Mouse (Mus musculus) cerebellum, adult 11 months (tissue): ENCODE results near the gene Foxj3.
"Not testable (repeated sequence)": the region's sequence is repeated elsewhere in the genome, so short reads cannot be mapped to it uniquely, and the experiment has no call there.

ENCODE experiments used
- DNase-seq: peaks from one replicate; pipeline ENCODE4 v3.0.0; 2022

Gene Foxj3

DNA sequence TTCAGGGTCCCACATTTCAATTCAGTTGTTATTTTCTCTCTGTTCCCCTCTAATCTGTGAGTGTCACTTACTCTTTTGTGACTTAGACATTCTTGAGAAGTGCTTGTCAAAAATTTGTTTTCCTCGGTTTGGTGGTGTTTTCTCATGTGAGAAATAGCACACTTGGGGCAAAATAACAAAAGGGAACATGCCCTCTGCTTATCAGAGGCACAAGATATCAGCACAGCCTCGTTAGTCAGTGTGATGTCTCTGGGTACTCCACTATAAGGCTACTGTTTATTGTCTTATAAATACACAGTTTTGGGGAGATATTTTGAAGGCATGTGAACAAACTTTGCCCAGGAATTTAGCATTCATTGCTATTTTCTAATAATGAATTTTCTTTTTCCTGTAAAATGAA lies 37.7 kb downstream of the Foxj3 start:
- no peak for DNase-seq

- DNase-seq = no peak
Measured at GRCm38 (mm10) chr4:119575459-119575858, 38.7 kb downstream of the Foxj3 start.

DNA sequence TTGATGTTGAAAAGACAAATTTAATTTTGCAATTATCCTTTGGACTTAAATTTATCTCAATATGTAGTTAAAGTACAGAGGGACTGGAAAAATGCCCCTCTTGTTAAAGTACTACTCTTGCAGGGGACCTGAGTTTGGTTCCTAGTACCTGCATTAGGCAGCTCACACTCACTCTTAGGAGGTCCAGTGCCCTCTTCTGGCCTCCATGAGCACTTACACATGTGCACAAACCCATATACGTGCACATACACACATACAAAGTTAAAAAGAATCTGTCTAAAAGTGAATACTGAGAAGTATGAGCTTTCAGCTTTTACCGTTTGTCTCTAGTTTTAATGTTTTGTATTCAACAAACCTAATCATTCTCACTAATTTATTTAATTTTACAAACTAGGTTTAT lies 51.2 kb downstream of the Foxj3 start:
- no peak for DNase-seq

DNA sequence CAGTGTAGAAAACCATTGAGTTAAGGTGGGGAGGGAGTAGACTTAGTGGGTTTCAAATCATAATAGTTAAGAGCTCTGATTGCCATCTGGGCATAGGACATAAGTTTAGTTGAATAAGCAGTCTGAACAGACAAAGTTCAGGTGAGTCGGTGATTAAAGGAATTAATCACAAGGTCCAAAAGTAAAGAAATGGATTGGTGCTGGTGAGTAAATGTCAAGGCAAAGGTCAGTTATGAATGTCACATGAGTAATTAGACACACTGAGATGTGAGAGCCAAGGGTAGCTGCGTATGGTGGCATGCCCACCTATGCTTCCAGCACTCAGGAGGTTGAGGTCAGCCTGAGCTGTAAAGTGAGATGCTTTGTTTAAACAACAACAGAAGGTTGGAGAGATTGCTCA lies 52.6 kb downstream of the Foxj3 start:
- DNase-seq = no peak

DNA sequence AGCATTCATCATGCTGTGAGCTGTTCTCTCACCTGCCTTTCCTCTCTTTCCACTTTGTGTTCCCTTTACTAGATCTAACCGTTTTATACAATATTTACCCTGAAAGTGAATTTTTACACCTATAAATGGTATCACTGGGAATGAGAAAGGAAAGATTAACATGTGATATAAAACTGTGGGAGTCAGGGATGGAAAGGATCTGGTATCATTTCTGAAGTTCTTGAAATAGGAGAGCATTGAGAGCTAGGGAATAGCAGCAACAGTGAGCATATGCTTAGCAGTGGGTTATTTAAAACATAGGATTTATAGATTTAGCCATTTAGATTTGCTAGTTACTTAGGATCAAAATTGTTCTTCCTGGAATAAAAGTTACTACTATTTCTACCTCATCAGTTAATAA lies 53.2 kb downstream of the Foxj3 start:
- no peak for DNase-seq

DNA sequence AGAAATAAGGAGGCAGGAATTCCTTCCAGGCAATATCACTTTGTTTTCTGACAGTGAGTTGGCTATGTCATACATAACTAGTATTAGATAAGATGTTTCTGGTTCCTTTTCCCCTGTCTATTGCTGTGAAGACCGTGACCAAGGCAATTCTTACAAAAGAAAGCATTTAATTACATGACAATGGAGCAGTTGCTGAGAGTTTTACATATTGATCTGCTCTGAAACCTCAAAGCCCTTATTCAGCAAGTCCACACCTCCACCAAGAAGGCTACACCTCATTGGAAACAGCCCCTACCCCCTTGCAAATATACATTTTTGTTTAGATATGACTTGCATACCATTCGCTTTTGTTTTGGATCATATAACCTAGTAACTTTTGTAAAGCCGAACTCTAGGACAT lies 55.7 kb downstream of the Foxj3 start:
- DNase-seq = no peak

- no peak for DNase-seq
Measured at GRCm38 (mm10) chr4:119594331-119594730, 57.5 kb downstream of the Foxj3 start.

DNA sequence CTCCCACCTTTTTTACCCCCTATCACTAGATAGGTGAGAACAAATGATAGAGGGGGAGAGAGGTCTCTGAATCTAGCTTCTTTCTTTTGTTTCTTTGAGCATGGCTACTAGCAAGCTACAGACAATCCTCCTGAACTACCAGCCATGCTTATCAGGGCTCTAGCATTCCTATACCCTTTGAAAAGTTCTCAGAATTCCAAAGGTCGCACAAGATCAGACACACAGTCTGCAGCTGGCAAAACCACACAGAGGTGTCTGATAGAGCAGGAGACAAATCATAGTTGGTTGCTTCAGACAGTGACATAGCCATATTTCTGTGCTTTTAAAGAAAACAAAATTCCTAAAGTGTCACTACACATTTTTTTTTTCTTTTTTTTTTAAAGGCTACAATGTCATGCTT lies 62.8 kb downstream of the Foxj3 start:
- no peak for DNase-seq

GRCm38 (mm10) chr4:119609488-119609887 lies 72.7 kb downstream of the Foxj3 start:
- no peak for DNase-seq

DNA sequence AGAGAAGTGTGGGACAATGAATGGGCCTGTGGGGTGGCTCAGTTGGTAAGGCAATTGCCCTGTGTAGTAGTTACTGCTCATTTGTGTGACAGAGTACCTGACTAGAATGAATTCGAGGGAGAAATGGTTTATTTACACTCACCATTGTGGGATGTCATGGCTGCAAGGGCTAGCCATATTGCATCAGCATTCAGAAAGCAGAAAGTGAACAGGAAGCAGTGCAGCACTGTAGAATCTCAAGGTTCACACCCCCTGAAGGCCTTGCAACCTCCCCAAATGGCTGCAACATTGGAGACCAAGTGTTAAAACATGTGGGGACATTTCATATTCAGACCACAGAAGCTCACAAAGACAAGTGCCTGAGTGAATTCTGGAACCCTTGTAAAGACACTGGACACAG lies 77.3 kb downstream of the Foxj3 start:
- no peak for DNase-seq

GRCm38 (mm10) chr4:119614724-119615123 lies 77.9 kb downstream of the Foxj3 start:
- DNase-seq = no peak

DNA sequence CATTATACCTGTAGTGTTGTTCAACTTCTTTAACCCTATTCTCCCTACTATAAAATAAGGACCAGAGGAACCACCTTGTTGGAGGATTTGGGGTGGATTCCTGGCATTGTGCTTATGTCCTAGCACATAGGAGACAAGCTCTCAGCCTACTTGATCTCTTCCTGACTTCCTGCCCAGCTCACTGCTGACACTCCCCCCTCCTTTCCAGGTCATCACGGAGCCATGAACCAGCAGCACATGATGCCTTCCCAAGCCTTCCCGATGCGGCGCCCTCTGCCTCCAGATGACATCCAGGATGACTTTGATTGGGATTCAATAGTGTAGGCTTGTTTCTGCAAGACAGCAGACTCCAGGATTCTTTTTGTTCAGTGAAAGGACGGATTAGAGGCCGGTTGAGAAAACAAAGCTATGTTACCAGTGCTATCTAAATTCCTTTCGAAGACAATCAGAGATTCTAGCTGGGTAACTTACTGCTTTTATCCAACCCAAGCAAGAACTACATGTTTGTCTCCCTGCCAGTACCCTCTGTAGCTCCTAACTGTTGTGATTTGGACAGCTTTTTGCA lies 89.4 kb downstream of the Foxj3 start:
- no peak for DNase-seq

DNA sequence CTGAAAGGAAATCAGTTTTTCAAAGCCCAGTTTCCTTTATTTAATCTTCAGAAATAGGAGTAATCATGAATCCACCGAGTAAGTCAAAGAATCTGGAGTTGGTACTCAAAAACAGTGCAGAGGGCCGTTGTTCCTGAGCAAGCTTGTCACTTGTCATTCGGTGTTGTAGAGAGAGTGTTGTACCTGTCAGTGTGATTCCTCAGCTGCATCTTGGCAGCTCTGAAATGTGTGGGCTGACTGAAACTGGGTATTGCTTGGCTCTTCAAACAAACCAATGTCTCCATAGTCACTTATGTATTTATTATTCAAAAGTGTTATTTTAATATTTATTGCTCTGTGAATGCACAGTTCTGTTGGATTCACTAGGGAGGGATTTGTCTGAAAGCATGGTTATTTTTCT lies 90.1 kb downstream of the Foxj3 start:
- DNase-seq = no peak

- no peak for DNase-seq
Measured at GRCm38 (mm10) chr4:119627317-119627716, 90.5 kb downstream of the Foxj3 start.

GRCm38 (mm10) chr4:119628363-119628762 lies 91.6 kb downstream of the Foxj3 start:
- not testable (repeated sequence) for DNase-seq

- DNase-seq = no peak
Measured at GRCm38 (mm10) chr4:119631115-119631919, 94.5 kb downstream of the Foxj3 start.

DNA sequence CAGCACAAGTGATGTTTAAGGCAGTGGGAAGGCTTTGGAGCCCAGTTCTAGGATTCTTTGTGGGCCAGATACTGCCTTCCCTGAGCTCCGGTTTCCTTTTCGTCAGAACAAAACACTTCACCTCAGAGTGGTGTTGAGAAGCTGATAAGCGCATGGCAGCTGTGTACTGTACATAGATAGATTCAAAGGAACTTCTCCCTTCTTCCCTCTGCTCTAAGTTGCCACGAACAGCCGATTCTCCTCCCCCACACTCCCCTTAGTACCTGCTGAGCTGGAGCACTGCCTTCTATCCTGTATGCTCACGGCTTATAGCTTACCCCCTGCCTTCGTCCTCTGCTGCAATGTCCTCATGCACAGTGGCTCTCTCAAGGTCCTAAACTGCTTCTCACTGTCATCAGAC lies 95.9 kb downstream of the Foxj3 start:
- DNase-seq = no peak

- no peak for DNase-seq
Measured at GRCm38 (mm10) chr4:119633342-119633741, 96.5 kb downstream of the Foxj3 start.

DNA sequence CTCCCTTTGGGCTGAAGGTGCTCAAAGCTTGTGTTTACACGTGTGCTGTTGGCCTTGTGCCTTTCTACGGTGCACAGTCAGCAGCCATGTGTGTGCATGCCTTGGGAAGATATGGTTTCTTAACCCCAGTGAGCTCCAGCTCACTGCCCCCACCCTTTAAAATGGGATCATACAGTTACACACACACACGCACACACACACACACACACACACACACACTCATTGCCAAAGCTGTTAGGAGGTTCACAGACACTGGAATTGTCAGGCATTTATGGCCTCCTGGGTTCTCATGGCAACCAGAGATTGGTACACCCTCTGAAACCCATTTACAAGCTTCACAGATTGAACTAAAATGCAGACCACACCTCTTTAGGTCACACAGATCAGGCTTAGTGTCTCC lies 97.1 kb downstream of the Foxj3 start:
- no peak for DNase-seq

- no peak for DNase-seq
Measured at GRCm38 (mm10) chr4:119634908-119635660, 98.3 kb downstream of the Foxj3 start.

DNA sequence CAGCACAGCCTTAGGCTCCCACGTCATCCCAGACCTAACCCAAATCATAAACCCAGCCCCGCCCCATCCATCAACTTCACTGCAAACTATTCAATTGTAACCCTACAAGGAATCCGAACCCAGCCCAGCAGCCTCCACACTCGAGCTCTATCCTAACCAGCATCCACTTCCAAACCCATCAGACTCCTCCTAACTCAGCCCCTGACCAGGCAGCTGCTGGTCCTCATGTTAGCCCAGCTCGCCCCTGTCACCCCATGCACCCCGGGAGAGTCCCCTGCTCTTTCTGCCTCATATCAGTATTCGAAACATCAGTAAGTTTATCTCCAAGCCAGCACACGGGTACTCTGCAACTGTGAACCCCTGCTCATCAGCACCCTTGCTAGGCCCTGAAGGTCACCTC lies 98.9 kb downstream of the Foxj3 start:
- DNase-seq = no peak

DNA sequence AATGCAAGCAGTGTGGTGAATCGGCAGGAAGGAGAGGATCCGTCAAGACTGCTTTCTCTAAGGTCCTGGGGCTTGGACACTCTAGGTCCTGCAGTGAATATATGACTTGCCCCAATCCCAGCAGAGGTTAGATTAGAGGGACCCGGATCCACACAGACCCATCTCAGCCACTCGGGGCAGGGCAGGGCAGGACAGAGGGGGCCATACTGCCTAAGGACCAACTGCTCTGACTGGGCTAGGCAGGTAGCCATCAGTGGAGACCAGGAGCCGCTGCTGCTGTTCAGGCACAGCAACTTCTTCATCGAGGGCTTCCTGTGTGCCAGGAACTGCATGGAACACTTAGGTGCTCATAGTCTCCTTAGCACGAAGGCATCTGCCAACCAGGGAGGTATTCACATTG lies 99.9 kb downstream of the Foxj3 start:
- no peak for DNase-seq

DNA sequence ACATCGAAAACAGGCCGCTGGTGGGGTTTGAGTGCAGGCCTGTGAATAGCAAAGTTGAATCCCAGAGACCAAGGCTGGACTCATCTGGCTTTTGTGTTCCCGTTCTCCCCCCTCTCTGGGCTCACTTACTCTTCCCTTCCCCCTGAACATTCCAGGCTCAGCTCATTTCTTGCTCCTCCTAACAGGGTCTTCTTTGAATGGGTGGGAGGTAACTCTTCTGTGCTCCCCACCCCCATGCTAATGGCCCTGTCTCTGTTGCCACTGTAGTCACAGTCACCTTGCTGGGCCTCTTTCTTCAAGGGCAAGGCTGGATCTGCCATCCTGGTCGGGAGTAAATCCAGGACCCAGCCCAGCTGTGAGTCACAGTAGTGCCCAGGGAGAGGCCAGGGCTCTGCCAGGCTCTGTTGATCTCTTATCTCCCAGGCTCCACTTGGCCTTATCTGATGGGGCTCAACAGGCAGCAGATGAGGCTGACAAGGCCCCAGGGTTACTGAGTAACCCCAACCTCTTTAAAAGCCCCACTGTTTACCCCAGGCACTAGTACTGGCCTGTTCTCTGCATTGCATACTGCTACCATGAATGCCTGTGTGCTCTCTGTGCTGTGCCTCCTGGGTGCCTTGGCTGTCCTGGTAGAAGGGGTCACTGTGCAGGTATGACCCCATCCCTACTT lies 100.5 kb downstream of the Foxj3 start, which contains the start of gene Guca2a:
TSS of gene Guca2a (plus strand) at position 529 of the 670 bp plus-strand sequence.
- DNase-seq = no peak
